Mouse (Mus musculus): ENCODE data around the gene Tns1. TPM values are rescaled to one million over a fixed set of nuclear protein-coding genes. Genes with fewer than 3 reads are reported as not detected.

The Tns1 gene
- polyA plus RNA-seq, 1 experiment, result 781 TPM

GRCm38 (mm10) chr1:74094497-74095270 is 29.6 kb downstream of the Tns1 start:
- Histone ChIP-seq H3K4me3 (replicated peaks; ENCODE audit: extremely low read depth, low read depth, low read length) (no peak overlapping the region), H3K4me1 (ENCODE audit: control insufficient read depth, insufficient read depth, low read length) (peaks cover 15% of the 10 kb centered on the region)
- WGBS, result 61% methylated on average over 7 of the region's 7 CpGs
- no peak for DNase-seq
- TF ChIP-seq POLR2A (IDR thresholded peaks at IDR 0.05; ENCODE audit: borderline replicate concordance, extremely low read depth, low read depth, low read length) (no peak), CTCF (IDR thresholded peaks at IDR 0.05; ENCODE audit: insufficient read depth, low read length) (no peak)

- Histone ChIP-seq H3K4me3 (replicated peaks; ENCODE audit: extremely low read depth, low read depth, low read length) (no peak overlapping the region), H3K4me1 (ENCODE audit: control insufficient read depth, insufficient read depth, low read length) (peaks cover 11% of the 10 kb centered on the region)
- DNase-seq, result no peak
- no peak for TF ChIP-seq CTCF (IDR thresholded peaks at IDR 0.05; ENCODE audit: insufficient read depth, low read length)
- no peak for TF ChIP-seq POLR2A (IDR thresholded peaks at IDR 0.05; ENCODE audit: borderline replicate concordance, extremely low read depth, low read depth, low read length)
- 78% methylated on average over 5 of the region's 5 CpGs for WGBS
These were observed 30.8 kb downstream of the Tns1 start for GRCm38 (mm10) chr1:74093447-74093846.

GRCm38 (mm10) chr1:74092242-74092641 is 32.0 kb downstream of the Tns1 start:
- H3K4me1 ChIP-seq (ENCODE audit: control insufficient read depth, insufficient read depth, low read length), result peaks cover 9% of the 10 kb centered on the region
- 21% methylated on average over 10 of the region's 10 CpGs for WGBS
- no peak for DNase-seq

GRCm38 (mm10) chr1:74091611-74092224 is 32.5 kb downstream of the Tns1 start:
- H3K4me3 ChIP-seq (replicated peaks; ENCODE audit: extremely low read depth, low read depth, low read length), result no peak overlapping the region
- no peak for DNase-seq
- WGBS, result 42% methylated on average over 6 of the region's 6 CpGs
- TF ChIP-seq CTCF (IDR thresholded peaks at IDR 0.05; ENCODE audit: insufficient read depth, low read length) (no peak), POLR2A (IDR thresholded peaks at IDR 0.05; ENCODE audit: borderline replicate concordance, extremely low read depth, low read depth, low read length) (no peak)
- peaks cover 9% of the 10 kb centered on the region for H3K4me1 ChIP-seq (ENCODE audit: control insufficient read depth, insufficient read depth, low read length)

More at GRCm38 (mm10) chr1:74092242-74092641, 32.0 kb downstream of the Tns1 start:
- H3K4me3 ChIP-seq (replicated peaks; ENCODE audit: extremely low read depth, low read depth, low read length), result no peak overlapping the region
- TF ChIP-seq POLR2A (IDR thresholded peaks at IDR 0.05; ENCODE audit: borderline replicate concordance, extremely low read depth, low read depth, low read length) (no peak), CTCF (IDR thresholded peaks at IDR 0.05; ENCODE audit: insufficient read depth, low read length) (no peak)

- no peak overlapping the region for H3K4me3 ChIP-seq (replicated peaks; ENCODE audit: extremely low read depth, low read depth, low read length)
- peaks cover 9% of the 10 kb centered on the region for H3K4me1 ChIP-seq (ENCODE audit: control insufficient read depth, insufficient read depth, low read length)
- 61% methylated on average over 6 of the region's 7 CpGs for WGBS
- no peak for DNase-seq
- TF ChIP-seq CTCF (IDR thresholded peaks at IDR 0.05; ENCODE audit: insufficient read depth, low read length) (no peak), POLR2A (IDR thresholded peaks at IDR 0.05; ENCODE audit: borderline replicate concordance, extremely low read depth, low read depth, low read length) (no peak)
These were observed 33.1 kb downstream of the Tns1 start for GRCm38 (mm10) chr1:74091138-74091537.

- WGBS, result 75% methylated on average over 7 of the region's 7 CpGs
- Histone ChIP-seq H3K4me1 (ENCODE audit: control insufficient read depth, insufficient read depth, low read length) (peaks cover 9% of the 10 kb centered on the region), H3K4me3 (replicated peaks; ENCODE audit: extremely low read depth, low read depth, low read length) (no peak overlapping the region)
- TF ChIP-seq CTCF (IDR thresholded peaks at IDR 0.05; ENCODE audit: insufficient read depth, low read length) (no peak), POLR2A (IDR thresholded peaks at IDR 0.05; ENCODE audit: borderline replicate concordance, extremely low read depth, low read depth, low read length) (no peak)
- no peak for DNase-seq
These were observed 33.9 kb downstream of the Tns1 start for GRCm38 (mm10) chr1:74090329-74090728.

GRCm38 (mm10) chr1:74088569-74088968 is 35.7 kb downstream of the Tns1 start:
- TF ChIP-seq CTCF (IDR thresholded peaks at IDR 0.05; ENCODE audit: insufficient read depth, low read length), result no peak
- no peak for TF ChIP-seq POLR2A (IDR thresholded peaks at IDR 0.05; ENCODE audit: borderline replicate concordance, extremely low read depth, low read depth, low read length)
- DNase-seq, result no peak
- Histone ChIP-seq H3K4me1 (ENCODE audit: control insufficient read depth, insufficient read depth, low read length) (peaks cover 21% of the 10 kb centered on the region), H3K4me3 (replicated peaks; ENCODE audit: extremely low read depth, low read depth, low read length) (no peak overlapping the region)
- 77% methylated on average over 1 of the region's 1 CpGs for WGBS

GRCm38 (mm10) chr1:74085566-74085965 is 38.7 kb downstream of the Tns1 start:
- 87% methylated on average over 7 of the region's 7 CpGs for WGBS
- TF ChIP-seq CTCF (IDR thresholded peaks at IDR 0.05; ENCODE audit: insufficient read depth, low read length), result no peak
- no peak for TF ChIP-seq POLR2A (IDR thresholded peaks at IDR 0.05; ENCODE audit: borderline replicate concordance, extremely low read depth, low read depth, low read length)
- H3K4me3 ChIP-seq (replicated peaks; ENCODE audit: extremely low read depth, low read depth, low read length), result no peak overlapping the region
- no peak for DNase-seq
- H3K4me1 ChIP-seq (ENCODE audit: control insufficient read depth, insufficient read depth, low read length), result peaks cover 25% of the 10 kb centered on the region

GRCm38 (mm10) chr1:74084752-74085151 is 39.5 kb downstream of the Tns1 start:
- TF ChIP-seq CTCF (IDR thresholded peaks at IDR 0.05; ENCODE audit: insufficient read depth, low read length), result no peak
- no peak for TF ChIP-seq POLR2A (IDR thresholded peaks at IDR 0.05; ENCODE audit: borderline replicate concordance, extremely low read depth, low read depth, low read length)
- DNase-seq, result peak; percentile 27
- peaks cover 25% of the 10 kb centered on the region for H3K4me1 ChIP-seq (ENCODE audit: control insufficient read depth, insufficient read depth, low read length)
- H3K4me3 ChIP-seq (replicated peaks; ENCODE audit: extremely low read depth, low read depth, low read length), result no peak overlapping the region
- WGBS, result 49% methylated on average over 5 of the region's 5 CpGs

Measured in lung, adult 2 months (tissue).